Mouse (Mus musculus): ENCODE measurements at regions not wholly inside any gene's neighbourhood (a gene's known extent, or its start where the extent isn't known, plus 50 kb on each side); places are given as distances from the start of the nearest gene placed in this dataset.

- no peak for ATAC-seq (replicated peaks; ENCODE audit: low FRiP score, low TSS enrichment, poor library complexity, severe bottlenecking)
These were observed 1004.7 kb upstream of the A1bg start for GRCm38 (mm10) chr15:61927385-61928120.

GRCm38 (mm10) chr15:61920041-61920440 lies 997.2 kb upstream of the A1bg start:
- ATAC-seq (replicated peaks; ENCODE audit: low FRiP score, low TSS enrichment, poor library complexity, severe bottlenecking): no peak

- ATAC-seq (replicated peaks; ENCODE audit: low FRiP score, low TSS enrichment, poor library complexity, severe bottlenecking): no peak
These were observed 990.8 kb upstream of the A1bg start for GRCm38 (mm10) chr15:61913546-61914160.

- no peak for ATAC-seq (replicated peaks; ENCODE audit: low FRiP score, low TSS enrichment, poor library complexity, severe bottlenecking)
These were observed 982.5 kb upstream of the A1bg start for GRCm38 (mm10) chr15:61905165-61905845.

GRCm38 (mm10) chr15:61899809-61900208 lies 977.0 kb upstream of the A1bg start:
- ATAC-seq (replicated peaks; ENCODE audit: low FRiP score, low TSS enrichment, poor library complexity, severe bottlenecking): no peak

GRCm38 (mm10) chr15:61897566-61897965 lies 974.8 kb upstream of the A1bg start:
- no peak for ATAC-seq (replicated peaks; ENCODE audit: low FRiP score, low TSS enrichment, poor library complexity, severe bottlenecking)

- ATAC-seq (replicated peaks; ENCODE audit: low FRiP score, low TSS enrichment, poor library complexity, severe bottlenecking): no peak
These were observed 967.5 kb upstream of the A1bg start for GRCm38 (mm10) chr15:61890330-61890729.

GRCm38 (mm10) chr15:61888569-61889326 lies 965.9 kb upstream of the A1bg start:
- no peak for ATAC-seq (replicated peaks; ENCODE audit: low FRiP score, low TSS enrichment, poor library complexity, severe bottlenecking)

- no peak for ATAC-seq (replicated peaks; ENCODE audit: low FRiP score, low TSS enrichment, poor library complexity, severe bottlenecking)
These were observed 956.6 kb upstream of the A1bg start for GRCm38 (mm10) chr15:61879408-61879807.

- no peak for ATAC-seq (replicated peaks; ENCODE audit: low FRiP score, low TSS enrichment, poor library complexity, severe bottlenecking)
These were observed 950.2 kb upstream of the A1bg start for GRCm38 (mm10) chr15:61873047-61873446.

GRCm38 (mm10) chr15:61860759-61861158 lies 937.9 kb upstream of the A1bg start:
- ATAC-seq (replicated peaks; ENCODE audit: low FRiP score, low TSS enrichment, poor library complexity, severe bottlenecking): no peak

- ATAC-seq (replicated peaks; ENCODE audit: low FRiP score, low TSS enrichment, poor library complexity, severe bottlenecking): no peak
These were observed 933.1 kb upstream of the A1bg start for GRCm38 (mm10) chr15:61855880-61856279.

- no peak for ATAC-seq (replicated peaks; ENCODE audit: low FRiP score, low TSS enrichment, poor library complexity, severe bottlenecking)
These were observed 889.9 kb upstream of the A1bg start for GRCm38 (mm10) chr15:61812671-61813070.

- ATAC-seq (replicated peaks; ENCODE audit: low FRiP score, low TSS enrichment, poor library complexity, severe bottlenecking): no peak
These were observed 882.6 kb upstream of the A1bg start for GRCm38 (mm10) chr15:61805379-61805778.

- no peak for ATAC-seq (replicated peaks; ENCODE audit: low FRiP score, low TSS enrichment, poor library complexity, severe bottlenecking)
These were observed 877.3 kb upstream of the A1bg start for GRCm38 (mm10) chr15:61800155-61800554.

GRCm38 (mm10) chr15:61797827-61798226 lies 875.0 kb upstream of the A1bg start:
- no peak for ATAC-seq (replicated peaks; ENCODE audit: low FRiP score, low TSS enrichment, poor library complexity, severe bottlenecking)

- no peak for ATAC-seq (replicated peaks; ENCODE audit: low FRiP score, low TSS enrichment, poor library complexity, severe bottlenecking)
These were observed 871.7 kb upstream of the A1bg start for GRCm38 (mm10) chr15:61794506-61794905.

GRCm38 (mm10) chr15:61789847-61790562 lies 867.2 kb upstream of the A1bg start:
- no peak for ATAC-seq (replicated peaks; ENCODE audit: low FRiP score, low TSS enrichment, poor library complexity, severe bottlenecking)

- ATAC-seq (replicated peaks; ENCODE audit: low FRiP score, low TSS enrichment, poor library complexity, severe bottlenecking): no peak
These were observed 864.2 kb upstream of the A1bg start for GRCm38 (mm10) chr15:61787046-61787445.
